Mouse (Mus musculus) ES-E14 (cell line): ENCODE measurements at regions not wholly inside any gene's neighbourhood (a gene's known extent, or its start where the extent isn't known, plus 50 kb on each side); places are given as distances from the start of the nearest gene placed in this dataset.

Experiments
- CHD2 ChIP-seq: IDR thresholded peaks from 2 replicates; pipeline ENCODE4 v1.6.1; 2014; ENCODE audit warnings: mild to moderate bottlenecking, low read depth, low read length, inconsistent platforms
- HCFC1 ChIP-seq: IDR thresholded peaks from 2 replicates; pipeline ENCODE4 v1.6.1; 2012; ENCODE audit warnings: low read length, inconsistent platforms, borderline replicate concordance; ENCODE audit not compliant: insufficient read depth
- MAFK ChIP-seq: IDR thresholded peaks from 2 replicates; pipeline ENCODE4 v1.6.1; 2014; ENCODE audit warnings: mild to moderate bottlenecking, low read depth, low read length, inconsistent platforms; ENCODE audit not compliant: insufficient read depth
- ZC3H11A ChIP-seq: IDR thresholded peaks from 2 replicates; pipeline ENCODE4 v1.6.1; 2012; ENCODE audit warnings: low read depth, mild to moderate bottlenecking, inconsistent platforms, low read length, borderline replicate concordance
- ZNF384 ChIP-seq: IDR thresholded peaks from 2 replicates; pipeline ENCODE4 v1.6.1; 2012; ENCODE audit warnings: low read depth, low read length, inconsistent platforms

DNA sequence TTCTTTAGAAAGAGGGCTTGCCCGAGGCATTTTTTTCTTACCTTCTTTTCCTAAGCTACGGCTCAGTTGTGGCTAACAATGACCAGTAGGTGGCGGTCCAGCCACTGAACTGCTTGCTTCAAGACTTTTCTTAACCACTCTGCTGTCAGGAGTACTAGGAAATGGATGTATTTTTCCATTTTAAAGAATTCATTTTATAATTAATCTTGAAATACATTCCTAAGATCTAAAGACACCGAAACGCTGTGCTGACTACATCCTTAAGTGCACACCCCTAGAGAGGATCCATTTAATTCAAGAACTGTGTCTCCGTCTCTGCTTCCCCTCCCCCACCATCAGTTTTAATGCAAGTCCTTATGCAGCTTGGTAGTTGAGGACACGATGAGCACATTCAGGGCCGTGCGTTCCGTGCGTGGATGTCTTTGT, 278.9 kb downstream of the Lnpk start:
- TF ChIP-seq ZNF384, result peak; percentile 19; the same call in 1 of the 2 replicates
- TF ChIP-seq ZC3H11A, result peak; percentile 59
- TF ChIP-seq MAFK, result no peak
- TF ChIP-seq CHD2, result peak; percentile 24; the same call in 1 of the 2 replicates
- TF ChIP-seq HCFC1, result no peak
